ENCODE assay signal across 8 mouse cellular contexts in genomic region chr2:122765071-122765793, GRCm38 (mm10). TPM values are rescaled to one million over a fixed set of nuclear protein-coding genes. Genes with fewer than 3 reads are reported as not detected.
DNase-seq lines count a peak whose midpoint lies in the region; ATAC-seq and TF ChIP-seq lines count a peak whose summit lies in the region.

TSS of gene Sqor (plus strand) at chr2:122765237.

- no peak for TF ChIP-seq EP300 in lung, postnatal 0 days (IDR thresholded peaks at IDR 0.05)

- ATAC-seq in G1E (ENCODE audit: extremely low read depth, insufficient number of reproducible peaks, low FRiP score, poor library complexity, severe bottlenecking), result peak; percentile 86
- 0 out of 2 replicates have a peak, but pooled peaks have one; percentile 43 for ATAC-seq in forebrain, embryonic 15.5 days (replicated peaks)
- ATAC-seq in lung, postnatal 0 days, result peak; percentile 97

- no peak for TF ChIP-seq CTCF in G1E (IDR thresholded peaks at IDR 0.05; ENCODE audit: low read depth, low read length)
- TF ChIP-seq CTCF in lung, postnatal 0 days (IDR thresholded peaks at IDR 0.05), result peak; percentile 39; the same call in 1 of the 2 replicates

- peak; percentile 71 for DNase-seq in G1E (ENCODE audit: low spot score)
- DNase-seq in cerebellum, adult 11 months, result peak; percentile 53
- peak; percentile 76 for DNase-seq in heart, postnatal 25 days (ENCODE audit: low spot score)
- DNase-seq in large intestine, adult 2 months (ENCODE audit: low read depth, low spot score), result no peak
- DNase-seq in lung, postnatal 0 days (ENCODE audit: low spot score), result peak; percentile 86
- DNase-seq in ovary, adult 18-20 months (ENCODE audit: low spot score), result peak; percentile 63
- DNase-seq in thymus, postnatal 10 days (ENCODE audit: low spot score in 2 of 2), result peak; percentile 34 to 43

- peak within 1 kb of the TSS; percentile 26 for H3K9ac ChIP-seq in forebrain, embryonic 15.5 days (replicated peaks)
- peak within 1 kb of the TSS; percentile 60 for H3K9ac ChIP-seq in lung, postnatal 0 days (replicated peaks; ENCODE audit: low read depth)

- no peak within 1 kb of the TSS for H3K27ac ChIP-seq in forebrain, embryonic 15.5 days (replicated peaks)
- H3K27ac ChIP-seq in lung, postnatal 0 days (ENCODE audit: low read length), result peak within 1 kb of the TSS; percentile 43; the same call in 1 of the 2 replicates

- peak within 1 kb of the TSS; percentile 65 for H3K4me2 ChIP-seq in forebrain, embryonic 15.5 days (replicated peaks)
- H3K4me2 ChIP-seq in lung, postnatal 0 days (replicated peaks; ENCODE audit: low read depth, low read length), result peak within 1 kb of the TSS; percentile 91

- 1% methylated on average over 46 of the region's 46 CpGs for WGBS in forebrain, embryonic 15.5 days
- WGBS in large intestine, adult 2 months, result under 1% methylated on average over 46 of the region's 46 CpGs
- WGBS in lung, postnatal 0 days, result 1% methylated on average over 42 of the region's 46 CpGs

- peaks cover 4% of the 10 kb centered on the region for H3K27me3 ChIP-seq in G1E (ENCODE audit: insufficient read depth, low read length)
- H3K27me3 ChIP-seq in forebrain, embryonic 15.5 days, result peaks cover 17% of the 10 kb centered on the region
- no peaks in the 10 kb centered on the region for H3K27me3 ChIP-seq in lung, postnatal 0 days (replicated peaks; ENCODE audit: insufficient read depth, low read length)

- H3K4me3 ChIP-seq in G1E (ENCODE audit: low read depth, low read length), result peak within 1 kb of the TSS; percentile 70
- peak within 1 kb of the TSS; percentile 37 for H3K4me3 ChIP-seq in forebrain, embryonic 15.5 days
- peak within 1 kb of the TSS; percentile 56 for H3K4me3 ChIP-seq in lung, postnatal 0 days (ENCODE audit: low read depth, low read length)

- intact Hi-C loops in heart, postnatal 25 days (cut with DNase I), result no loop called here

- H3K9me3 ChIP-seq in G1E (replicated peaks), result no peaks in the 10 kb centered on the region
- H3K9me3 ChIP-seq in forebrain, embryonic 15.5 days, result no peaks in the 10 kb centered on the region
- no peaks in the 10 kb centered on the region for H3K9me3 ChIP-seq in lung, postnatal 0 days (ENCODE audit: low read length)

- H3K4me1 ChIP-seq in G1E (ENCODE audit: insufficient read depth, low read depth, low read length), result peaks cover 7% of the 10 kb centered on the region
- peaks cover 8% of the 10 kb centered on the region for H3K4me1 ChIP-seq in forebrain, embryonic 15.5 days
- H3K4me1 ChIP-seq in lung, postnatal 0 days (ENCODE audit: insufficient read depth, low read depth, low read length), result no peaks in the 10 kb centered on the region

- no peaks in the 10 kb centered on the region for H3K36me3 ChIP-seq in G1E (replicated peaks)
- H3K36me3 ChIP-seq in forebrain, embryonic 15.5 days, result no peaks in the 10 kb centered on the region
- no peaks in the 10 kb centered on the region for H3K36me3 ChIP-seq in lung, postnatal 0 days (ENCODE audit: insufficient read depth, low read length)

RNA-seq across cellular contexts. Expression of gene Sqor, which starts in this region (rescaled TPM):
- total RNA-seq in G1E (2014; fragmentation: Nextera tagmentation) (0.53 and 0.83 TPM in 2 replicates), G1E (2017) (2.8 and 3.3 TPM in 2 replicates)
- 0.17 and 0.36 TPM in 2 replicates for polyA plus RNA-seq in G1E (2012)
- polyA plus RNA-seq in forebrain, embryonic 15.5 days (2015; fragmentation: Nextera tagmentation; extraction: Ambion mirVana), result 1.7 and 2.2 TPM in 2 replicates
- total RNA-seq in heart, postnatal 25 days (2021), result 10 to 100 TPM; 24.9 to 25.6 TPM
- polyA plus RNA-seq in large intestine, adult 2 months (2012; rRNA removed), result 53.9 and 63.8 TPM in 2 replicates
- polyA plus RNA-seq in lung, postnatal 0 days (2015; fragmentation: Nextera tagmentation; extraction: Ambion mirVana), result 29.2 and 30.5 TPM in 2 replicates

Comparison
In these comparisons a context has a peak if more than half of its experiments do, and no peak if none do; other contexts are left out.
1. RNA of gene Sqor (total RNA-seq): 24.9 to 25.6 TPM in heart, postnatal 25 days; 0.53 to 3.3 TPM in G1E; every median in the first group is over 4 times any median in the second.
2. ATAC-seq: peak in every context shown above with its lines; median percentile 97 in lung, postnatal 0 days; 86 in G1E; 43 in forebrain, embryonic 15.5 days.
3. Peak in every context shown above with its lines, with median percentiles within 50 percentile points of each other: H3K4me3 ChIP-seq.